Mouse (Mus musculus): ENCODE data around the gene Tspan2.

- TF ChIP-seq CTCF (IDR thresholded peaks at IDR 0.05; ENCODE audit: low read depth) (no peak), EP300 (IDR thresholded peaks at IDR 0.05; ENCODE audit: low read depth) (no peak)
These were observed 8.9 kb downstream of the Tspan2 start for GRCm38 (mm10) chr3:102743202-102743601.
